Mouse (Mus musculus): ENCODE measurements around the gene Spata25. TPM values are rescaled to one million over a fixed set of nuclear protein-coding genes. Genes with fewer than 3 reads are reported as not detected.
"Not testable (repeated sequence)": the region's sequence is repeated elsewhere in the genome, so short reads cannot be mapped to it uniquely, and the experiment has no call there.

Gene Spata25
- polyA plus RNA-seq (2016; fragmentation: Nextera tagmentation; extraction: Ambion mirVana) = not detected in 2 replicates

- H3K4me1 ChIP-seq (replicated peaks) = peaks cover 21% of the 10 kb centered on the region
- H3K9me3 ChIP-seq = no peaks in the 10 kb centered on the region
- H3K27ac ChIP-seq = no peak within 1 kb of the TSS
- no peak for DNase-seq (ENCODE audit: low spot score)
- 85% methylated on average over 6 of the region's 6 CpGs for WGBS
- peaks cover 48% of the 10 kb centered on the region for H3K36me3 ChIP-seq
- no peaks in the 10 kb centered on the region for H3K27me3 ChIP-seq (ENCODE audit: insufficient read depth, poor library complexity, severe bottlenecking)
- H3K4me3 ChIP-seq = no peak within 1 kb of the TSS
These were observed at the start of gene Spata25 for GRCm38 (mm10) chr2:164828437-164828836. TSS of gene Spata25 (minus strand) at chr2:164828537.

GRCm38 (mm10) chr2:164877376-164878215 lies 49.3 kb upstream of the Spata25 start:
- peaks cover 35% of the 10 kb centered on the region for H3K4me1 ChIP-seq (replicated peaks)
- H3K27me3 ChIP-seq (ENCODE audit: insufficient read depth, poor library complexity, severe bottlenecking); H3K27ac ChIP-seq; H3K9me3 ChIP-seq; DNase-seq (ENCODE audit: low spot score); H3K36me3 ChIP-seq: not testable (repeated sequence)
- peak overlapping the region; percentile 84 for H3K4me3 ChIP-seq
- 75% methylated on average over 11 of the region's 11 CpGs for WGBS

GRCm38 (mm10) chr2:164875648-164876047 lies 47.3 kb upstream of the Spata25 start:
- WGBS = 49% methylated on average over 2 of the region's 2 CpGs
- H3K36me3 ChIP-seq; DNase-seq (ENCODE audit: low spot score); H3K9me3 ChIP-seq; H3K27me3 ChIP-seq (ENCODE audit: insufficient read depth, poor library complexity, severe bottlenecking); H3K4me3 ChIP-seq; H3K27ac ChIP-seq: not testable (repeated sequence)
- H3K4me1 ChIP-seq (replicated peaks) = peaks cover 34% of the 10 kb centered on the region

GRCm38 (mm10) chr2:164874239-164874769 lies 46.0 kb upstream of the Spata25 start:
- H3K27ac ChIP-seq = peak overlapping the region; percentile 69
- no peaks in the 10 kb centered on the region for H3K27me3 ChIP-seq (ENCODE audit: insufficient read depth, poor library complexity, severe bottlenecking)
- no peaks in the 10 kb centered on the region for H3K9me3 ChIP-seq
- DNase-seq (ENCODE audit: low spot score) = peak; percentile 30
- H3K4me3 ChIP-seq = no peak overlapping the region
- peaks cover 7% of the 10 kb centered on the region for H3K36me3 ChIP-seq
- 43% methylated on average over 1 of the region's 1 CpGs for WGBS
- H3K4me1 ChIP-seq (replicated peaks) = peaks cover 27% of the 10 kb centered on the region

GRCm38 (mm10) chr2:164873621-164874020 lies 45.3 kb upstream of the Spata25 start:
- whole genome bisulfite sequencing = 71% methylated on average over 3 of the region's 3 CpGs

GRCm38 (mm10) chr2:164871602-164872303 lies 43.4 kb upstream of the Spata25 start:
- peaks cover 15% of the 10 kb centered on the region for H3K4me1 ChIP-seq (replicated peaks)
- 56% methylated on average over 6 of the region's 6 CpGs for WGBS
- H3K4me3 ChIP-seq = no peak overlapping the region
- H3K27me3 ChIP-seq (ENCODE audit: insufficient read depth, poor library complexity, severe bottlenecking) = no peaks in the 10 kb centered on the region
- no peak for DNase-seq (ENCODE audit: low spot score)
- peaks cover 9% of the 10 kb centered on the region; the same call in 1 of the 2 replicates for H3K9me3 ChIP-seq
- no peaks in the 10 kb centered on the region for H3K36me3 ChIP-seq
- no peak overlapping the region for H3K27ac ChIP-seq

More at GRCm38 (mm10) chr2:164873621-164874020, 45.3 kb upstream of the Spata25 start:
- no peak overlapping the region for H3K4me3 ChIP-seq
- no peak for DNase-seq (ENCODE audit: low spot score)
- H3K27ac ChIP-seq = no peak overlapping the region
- H3K27me3 ChIP-seq (ENCODE audit: insufficient read depth, poor library complexity, severe bottlenecking) = no peaks in the 10 kb centered on the region
- peaks cover 7% of the 10 kb centered on the region for H3K36me3 ChIP-seq
- no peaks in the 10 kb centered on the region for H3K9me3 ChIP-seq
- peaks cover 24% of the 10 kb centered on the region for H3K4me1 ChIP-seq (replicated peaks)

- no peaks in the 10 kb centered on the region for H3K36me3 ChIP-seq
- peaks cover 6% of the 10 kb centered on the region; the same call in 1 of the 2 replicates for H3K4me1 ChIP-seq (replicated peaks)
- peaks cover 9% of the 10 kb centered on the region; the same call in 1 of the 2 replicates for H3K9me3 ChIP-seq
- H3K27me3 ChIP-seq (ENCODE audit: insufficient read depth, poor library complexity, severe bottlenecking) = no peaks in the 10 kb centered on the region
- no peak overlapping the region for H3K4me3 ChIP-seq
- no peak overlapping the region for H3K27ac ChIP-seq
- no peak for DNase-seq (ENCODE audit: low spot score)
- 87% methylated on average over 7 of the region's 7 CpGs for WGBS
These were observed 40.2 kb upstream of the Spata25 start for GRCm38 (mm10) chr2:164868491-164868890.

GRCm38 (mm10) chr2:164867566-164867965 lies 39.2 kb upstream of the Spata25 start:
- 92% methylated on average over 7 of the region's 7 CpGs for WGBS
- H3K36me3 ChIP-seq = no peaks in the 10 kb centered on the region
- H3K27ac ChIP-seq = no peak overlapping the region
- no peak overlapping the region for H3K4me3 ChIP-seq
- peaks cover 9% of the 10 kb centered on the region; the same call in 1 of the 2 replicates for H3K9me3 ChIP-seq
- no peaks in the 10 kb centered on the region for H3K27me3 ChIP-seq (ENCODE audit: insufficient read depth, poor library complexity, severe bottlenecking)
- H3K4me1 ChIP-seq (replicated peaks) = peaks cover 6% of the 10 kb centered on the region; the same call in 1 of the 2 replicates
- no peak for DNase-seq (ENCODE audit: low spot score)

GRCm38 (mm10) chr2:164866741-164867551 lies 38.6 kb upstream of the Spata25 start:
- no peaks in the 10 kb centered on the region for H3K36me3 ChIP-seq
- no peaks in the 10 kb centered on the region for H3K27me3 ChIP-seq (ENCODE audit: insufficient read depth, poor library complexity, severe bottlenecking)
- H3K27ac ChIP-seq = no peak overlapping the region
- H3K4me1 ChIP-seq (replicated peaks) = peaks cover 11% of the 10 kb centered on the region
- no peak overlapping the region for H3K4me3 ChIP-seq
- H3K9me3 ChIP-seq = peaks cover 9% of the 10 kb centered on the region; the same call in 1 of the 2 replicates
- 66% methylated on average over 16 of the region's 16 CpGs for WGBS
- no peak for DNase-seq (ENCODE audit: low spot score)

- DNase-seq (ENCODE audit: low spot score) = no peak
- peaks cover 17% of the 10 kb centered on the region for H3K4me1 ChIP-seq (replicated peaks)
- 79% methylated on average over 4 of the region's 4 CpGs for WGBS
- H3K36me3 ChIP-seq = no peaks in the 10 kb centered on the region
- no peak overlapping the region for H3K4me3 ChIP-seq
- peaks cover 9% of the 10 kb centered on the region; the same call in 1 of the 2 replicates for H3K9me3 ChIP-seq
- H3K27ac ChIP-seq = 0 out of 2 replicates have a peak overlapping the region, but pooled peaks have one; percentile 35
- peaks cover 6% of the 10 kb centered on the region for H3K27me3 ChIP-seq (ENCODE audit: insufficient read depth, poor library complexity, severe bottlenecking)
These were observed 36.3 kb upstream of the Spata25 start for GRCm38 (mm10) chr2:164864593-164864992.

GRCm38 (mm10) chr2:164863411-164863810 lies 35.1 kb upstream of the Spata25 start:
- H3K36me3 ChIP-seq; H3K4me3 ChIP-seq; H3K9me3 ChIP-seq; DNase-seq (ENCODE audit: low spot score); H3K27ac ChIP-seq: not testable (repeated sequence)
- peaks cover 27% of the 10 kb centered on the region for H3K4me1 ChIP-seq (replicated peaks)
- H3K27me3 ChIP-seq (ENCODE audit: insufficient read depth, poor library complexity, severe bottlenecking) = peaks cover 16% of the 10 kb centered on the region
- WGBS = 93% methylated on average over 9 of the region's 9 CpGs

Data from hindbrain, embryonic 10.5 days (tissue).